Mouse (Mus musculus): ENCODE data around the gene Rps17. TPM values are rescaled to one million over a fixed set of nuclear protein-coding genes. Genes with fewer than 3 reads are reported as not detected.

Gene Rps17
- total and polyA plus RNA-seq, 3 experiments = 2,532 to 5,238 (median 5,063) TPM

DNA sequence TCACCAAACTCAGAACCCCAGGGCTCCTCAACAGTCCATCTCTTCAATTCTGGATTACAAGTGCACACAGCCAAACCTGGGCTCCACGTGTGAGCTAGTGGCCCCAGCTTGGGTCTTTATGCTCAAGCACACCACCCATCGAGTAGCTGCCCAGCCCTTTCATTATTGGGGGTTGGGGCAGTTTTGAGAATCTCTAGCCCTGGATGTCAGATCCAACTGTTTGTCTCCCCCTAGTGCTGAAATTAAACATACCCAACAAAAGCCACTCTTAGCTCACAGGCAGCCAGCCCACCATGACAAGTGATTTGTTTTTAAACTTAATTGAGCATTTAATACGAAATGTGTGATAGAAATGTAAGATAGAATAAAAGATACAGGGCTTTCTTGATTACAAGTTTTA, 3.5 kb downstream of the Rps17 start:
- in situ Hi-C loops (cut with MboI; ENCODE audit: low pct_ligation_motif_present, low pct_unique_long_range_greater_than_20kb, low sequenced_read_pairs) = loop anchor here (5.0 kb wide), 1 partner anchor 174 kb away; no protein-coding TSS in a partner anchor
- no peak overlapping the region for H3K9ac ChIP-seq (ENCODE audit: insufficient read depth, low read depth)
- H3K36me3 ChIP-seq (replicated peaks in 1 of 2; ENCODE audit: control insufficient read depth in 1 of 2, insufficient read depth in 1 of 2, low read length in 1 of 2) = peaks cover 64 to 78% of the 10 kb centered on the region in 2 experiments
- peaks cover 2 to 34% of the 10 kb centered on the region in 2 experiments; a peak in 2 of 4 replicates for H3K4me1 ChIP-seq (ENCODE audit: control insufficient read depth in 1 of 2, insufficient read depth in 2 of 2)
- no peaks in the 10 kb centered on the region for H3K9me3 ChIP-seq (replicated peaks; ENCODE audit: low read length)
- peaks cover 40% of the 10 kb centered on the region for H3K79me2 ChIP-seq (replicated peaks; ENCODE audit: control insufficient read depth, extremely low read depth, insufficient read depth, poor library complexity, severe bottlenecking)
- H3K4me3 ChIP-seq (replicated peaks in 1 of 3; ENCODE audit: low read depth in 2 of 3, low read length in 2 of 3, poor library complexity in 1 of 3) = no peak overlapping the region
- peak overlapping the region; percentile 89; the same call in 1 of the 2 replicates for H3K4me2 ChIP-seq (ENCODE audit: insufficient read depth, low read depth, poor library complexity, severe bottlenecking)
- H3K27me3 ChIP-seq (replicated peaks) = no peaks in the 10 kb centered on the region
- DNase-seq (ENCODE audit: extremely low read depth) = peak; percentile 56
- dilution Hi-C loops (cut with MboI; ENCODE audit: extremely low pct_ligation_motif_present, extremely low pct_unique_long_range_greater_than_20kb, low sequenced_read_pairs) = no loop called here
- no peak overlapping the region for H3K27ac ChIP-seq (ENCODE audit: insufficient read depth, low read depth)
- TF ChIP-seq ZC3H11A (IDR thresholded peaks at IDR 0.05; ENCODE audit: low read depth, low read length) (no peak), CHD2 (IDR thresholded peaks at IDR 0.05; ENCODE audit: low read length) (peak; percentile 82), E2F4 (IDR thresholded peaks at IDR 0.05; ENCODE audit: insufficient replicate concordance, low read depth, low read length) (no peak), TBP (conservative IDR thresholded peaks at IDR 0.05; ENCODE audit: low read depth, low read length) (no peak), ZKSCAN1 (IDR thresholded peaks at IDR 0.05; ENCODE audit: borderline replicate concordance, low read depth, low read length) (no peak), HCFC1 (IDR thresholded peaks at IDR 0.05; ENCODE audit: low read depth, low read length) (no peak), ETS1 (conservative IDR thresholded peaks at IDR 0.05; ENCODE audit: low read depth, low read length) (no peak), MAZ (IDR thresholded peaks at IDR 0.05; ENCODE audit: low read depth, low read length) (no peak), ZMIZ1 (IDR thresholded peaks at IDR 0.05; ENCODE audit: low read depth, low read length) (peak; percentile 72; the same call in 1 of the 2 replicates), MEF2A (IDR thresholded peaks at IDR 0.05; ENCODE audit: borderline replicate concordance, low read depth, low read length) (no peak), GABPA (IDR thresholded peaks at IDR 0.05; ENCODE audit: insufficient replicate concordance, low read depth, low read length) (no peak), JUND (conservative IDR thresholded peaks at IDR 0.05; ENCODE audit: low read depth, low read length) (no peak; the same call in 1 of the 2 replicates), POLR2A (IDR thresholded peaks at IDR 0.05; ENCODE audit: low read depth, low read length) (peak; percentile 43; the same call in 1 of the 2 replicates), NELFE (IDR thresholded peaks at IDR 0.05; ENCODE audit: low read depth, low read length) (no peak), ZNF384 (IDR thresholded peaks at IDR 0.05; ENCODE audit: low read depth, low read length) (no peak), MYC (IDR thresholded peaks at IDR 0.05; ENCODE audit: low read depth, low read length) (0 out of 2 replicates have a peak, but pooled peaks have one; percentile 37), RCOR1 (conservative IDR thresholded peaks at IDR 0.05; ENCODE audit: low read depth, low read length) (no peak), CHD1 (IDR thresholded peaks at IDR 0.05; ENCODE audit: low read depth, low read length) (no peak), MAFK (IDR thresholded peaks at IDR 0.05; ENCODE audit: insufficient replicate concordance, low read length) (no peak), IRF4 (IDR thresholded peaks at IDR 0.05; ENCODE audit: low read depth, low read length) (no peak), MAX (IDR thresholded peaks at IDR 0.05; ENCODE audit: low read length) (no peak), USF1 (IDR thresholded peaks at IDR 0.05; ENCODE audit: low read depth, low read length) (no peak), UBTF (IDR thresholded peaks at IDR 0.05; ENCODE audit: low read depth, low read length) (no peak), POLR2AphosphoS2 (IDR thresholded peaks at IDR 0.05; ENCODE audit: low read depth, low read length) (peak; percentile 97), USF2 (conservative IDR thresholded peaks at IDR 0.05; ENCODE audit: low read depth, low read length) (no peak), SMC3 (IDR thresholded peaks at IDR 0.05; ENCODE audit: low read depth, low read length) (peak; percentile 28; the same call in 1 of the 2 replicates), EP300 (IDR thresholded peaks at IDR 0.05; ENCODE audit: low read length) (no peak), PAX5 (IDR thresholded peaks at IDR 0.05; ENCODE audit: low read length) (no peak), TCF12 (IDR thresholded peaks at IDR 0.05; ENCODE audit: low read depth, low read length) (0 out of 2 replicates have a peak, but pooled peaks have one; percentile 21), JUN (IDR thresholded peaks at IDR 0.05; ENCODE audit: insufficient read depth, low read depth, low read length) (no peak), RAD21 (IDR thresholded peaks at IDR 0.05; ENCODE audit: low read depth, low read length) (peak; percentile 12), NRF1 (IDR thresholded peaks at IDR 0.05; ENCODE audit: low read depth, low read length) (no peak), MXI1 (IDR thresholded peaks at IDR 0.05; ENCODE audit: low read depth, low read length) (peak; percentile 26; the same call in 1 of the 2 replicates), KAT2A (IDR thresholded peaks at IDR 0.05; ENCODE audit: insufficient replicate concordance, low read length) (no peak), SIN3A (IDR thresholded peaks at IDR 0.05; ENCODE audit: low read length) (no peak; the same call in 1 of the 2 replicates), ELF1 (IDR thresholded peaks at IDR 0.05; ENCODE audit: low read depth, low read length) (no peak), BHLHE40 (IDR thresholded peaks at IDR 0.05; ENCODE audit: low read depth, low read length) (no peak), CTCF (conservative IDR thresholded peaks at IDR 0.05 in 1 of 2, IDR thresholded peaks at IDR 0.05 in 1 of 2; ENCODE audit: low read depth in 2 of 2, low read length in 2 of 2) (peak; percentile 43 to 66)
